Comparison of ENCODE assay signal across 8 mouse cellular contexts in the genomic region with DNA sequence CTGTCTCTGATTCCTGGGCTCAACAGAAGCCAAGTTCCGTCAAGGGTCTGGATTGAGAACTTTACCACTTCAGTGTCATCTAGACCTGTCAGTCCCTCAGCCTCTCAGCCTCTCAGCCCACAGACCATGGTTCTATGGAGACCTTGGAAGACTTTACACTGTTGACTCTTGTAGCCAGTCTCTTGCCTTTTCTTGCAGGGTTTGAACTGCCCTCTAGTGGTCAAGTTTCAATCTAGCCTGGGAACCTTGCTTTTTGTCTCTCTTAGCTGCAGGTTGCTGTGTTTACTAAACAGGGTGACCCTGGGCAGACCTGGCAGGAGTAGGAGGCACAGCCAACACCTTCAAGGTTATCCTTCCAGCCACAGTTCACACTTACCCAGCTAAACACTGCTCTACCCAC.
A peak's percentile ranks its signal among the peaks of the same experiment; 100 is the strongest.
DNase-seq lines count a peak whose midpoint lies in the region; ATAC-seq and TF ChIP-seq lines count a peak whose summit lies in the region.

No protein-coding gene starts in this region.

- no peak overlapping the region for H3K4me3 ChIP-seq in heart, postnatal 0 days (ENCODE audit: low read depth, low read length)
- no peak overlapping the region for H3K4me3 ChIP-seq in spleen, adult 2 months (ENCODE audit: extremely low read depth, insufficient read depth, insufficient read length)

- H3K4me1 ChIP-seq in heart, postnatal 0 days (ENCODE audit: control insufficient read depth, insufficient read depth), result no peaks in the 10 kb centered on the region
- H3K4me1 ChIP-seq in spleen, adult 2 months (ENCODE audit: control insufficient read depth, insufficient read depth, insufficient read length), result no peaks in the 10 kb centered on the region

- WGBS in heart, postnatal 0 days, result 20% methylated on average over 1 of the region's 1 CpGs
- 56% methylated on average over 1 of the region's 1 CpGs for WGBS in spleen, adult 2 months

- DNase-seq in heart, postnatal 0 days (ENCODE audit: low spot score), result no peak
- DNase-seq in heart, adult 9 months (ENCODE audit: low spot score in 2 of 2), result no peak
- DNase-seq in spleen, adult 2 months (ENCODE audit: low read depth in 1 of 2, low spot score in 2 of 2), result no peak
- DNase-seq in spleen, adult 18-20 months, result no peak
- DNase-seq in forelimb bud, embryonic 11.5 days (ENCODE audit: low read depth, low spot score), result peak; percentile 36
- peak; percentile 69 for DNase-seq in retina, embryonic 14.5 days (ENCODE audit: low spot score)
- no peak for DNase-seq in spleen, adult 12 weeks (ENCODE audit: low spot score)

- no peak for ATAC-seq in heart, postnatal 0 days (ENCODE audit: insufficient read depth, low read depth)
- ATAC-seq in granulocyte monocyte progenitor cell, adult 5-6 weeks (replicated peaks; ENCODE audit: poor library complexity, severe bottlenecking), result no peak

- H3K36me3 ChIP-seq in heart, postnatal 0 days (replicated peaks; ENCODE audit: control insufficient read depth, insufficient read depth, low read length), result no peaks in the 10 kb centered on the region
- H3K36me3 ChIP-seq in spleen, adult 2 months (ENCODE audit: control insufficient read depth, insufficient read depth, low read length), result no peaks in the 10 kb centered on the region

- H3K9ac ChIP-seq in heart, postnatal 0 days (replicated peaks; ENCODE audit: low read depth, low read length), result no peak overlapping the region

- H3K27me3 ChIP-seq in heart, postnatal 0 days (ENCODE audit: control insufficient read depth, insufficient read depth, low read length), result no peaks in the 10 kb centered on the region
- no peaks in the 10 kb centered on the region for H3K27me3 ChIP-seq in spleen, adult 2 months (ENCODE audit: control insufficient read depth, insufficient read depth, low read length)

- TF ChIP-seq POLR2A in spleen, adult 2 months (IDR thresholded peaks at IDR 0.05; ENCODE audit: low read depth, low read length), result no peak

- no peak for TF ChIP-seq EP300 in heart, postnatal 0 days (IDR thresholded peaks at IDR 0.05; ENCODE audit: low read depth)

- H3K4me2 ChIP-seq in heart, postnatal 0 days (ENCODE audit: low read depth, low read length), result no peak overlapping the region

- no peak overlapping the region for H3K27ac ChIP-seq in heart, postnatal 0 days (ENCODE audit: low read depth)
- H3K27ac ChIP-seq in spleen, adult 2 months (ENCODE audit: insufficient read depth, low read length), result no peak overlapping the region

- no peaks in the 10 kb centered on the region for H3K9me3 ChIP-seq in heart, postnatal 0 days (replicated peaks; ENCODE audit: control insufficient read depth, low read length)

- TF ChIP-seq CTCF in heart, postnatal 0 days (IDR thresholded peaks at IDR 0.05; ENCODE audit: low read depth), result peak; percentile 62
- 0 out of 2 replicates have a peak, but pooled peaks have one; percentile 1 for TF ChIP-seq CTCF in spleen, adult 2 months (IDR thresholded peaks at IDR 0.05; ENCODE audit: extremely low read depth, insufficient read depth, insufficient read length, insufficient replicate concordance)

Comparison
In these comparisons a context has a peak if more than half of its experiments do, and no peak if none do; other contexts are left out.
1. DNase-seq: peak in forelimb bud, embryonic 11.5 days (single experiment) and retina, embryonic 14.5 days (single experiment); none in heart, postnatal 0 days (single experiment), heart, adult 9 months (0 of 2), spleen, adult 2 months (0 of 2), spleen, adult 18-20 months (0 of 2) and spleen, adult 12 weeks (single experiment).